Mouse (Mus musculus): ENCODE data around the gene Traf7. TPM values are rescaled to one million over a fixed set of nuclear protein-coding genes. Genes with fewer than 3 reads are reported as not detected.

Traf7 gene
- total and polyA plus RNA-seq, 3 experiments, result 109 to 176 (median 122) TPM

- TF ChIP-seq USF1 (IDR thresholded peaks at IDR 0.05; ENCODE audit: low read depth, low read length) (no peak), NELFE (IDR thresholded peaks at IDR 0.05; ENCODE audit: low read depth, low read length) (no peak)
- Histone ChIP-seq H3K4me3 (replicated peaks in 1 of 3; ENCODE audit: low read depth in 2 of 3, low read length in 2 of 3, poor library complexity in 1 of 3) (no peak overlapping the region), H3K9ac (ENCODE audit: insufficient read depth, low read depth) (no peak overlapping the region), H3K79me2 (replicated peaks; ENCODE audit: control insufficient read depth, extremely low read depth, insufficient read depth, poor library complexity, severe bottlenecking) (no peaks in the 10 kb centered on the region; the same call in 1 of the 2 replicates), H3K4me1 (ENCODE audit: control insufficient read depth in 1 of 2, insufficient read depth in 2 of 2) (peaks cover 0 to 27% of the 10 kb centered on the region in 2 experiments; a peak in 2 of 4 replicates), H3K4me2 (ENCODE audit: insufficient read depth, low read depth, poor library complexity, severe bottlenecking) (no peak overlapping the region), H3K36me3 (replicated peaks in 1 of 2; ENCODE audit: control insufficient read depth in 1 of 2, insufficient read depth in 1 of 2, low read length in 1 of 2) (peaks cover 0 to 19% of the 10 kb centered on the region in 2 experiments), H3K27me3 (replicated peaks) (no peaks in the 10 kb centered on the region), H3K9me3 (replicated peaks; ENCODE audit: low read length) (no peaks in the 10 kb centered on the region), H3K27ac (ENCODE audit: insufficient read depth, low read depth) (no peak overlapping the region)
- DNase-seq (ENCODE audit: extremely low read depth), result no peak
- in situ Hi-C loops (cut with MboI; ENCODE audit: low pct_ligation_motif_present, low pct_unique_long_range_greater_than_20kb, low sequenced_read_pairs) (no loop called here), dilution Hi-C loops (cut with MboI; ENCODE audit: extremely low pct_ligation_motif_present, extremely low pct_unique_long_range_greater_than_20kb, low sequenced_read_pairs) (no loop called here)
Measured at GRCm38 (mm10) chr17:24559146-24559545, 31.4 kb upstream of the Traf7 start.

GRCm38 (mm10) chr17:24558600-24559099, 30.9 kb upstream of the Traf7 start:
- no peak for DNase-seq (ENCODE audit: extremely low read depth)
- Histone ChIP-seq H3K4me1 (ENCODE audit: control insufficient read depth in 1 of 2, insufficient read depth in 2 of 2) (peaks cover 0 to 24% of the 10 kb centered on the region in 2 experiments; a peak in 2 of 4 replicates), H3K9me3 (replicated peaks; ENCODE audit: low read length) (no peaks in the 10 kb centered on the region), H3K4me3 (replicated peaks in 1 of 3; ENCODE audit: low read depth in 2 of 3, low read length in 2 of 3, poor library complexity in 1 of 3) (no peak overlapping the region), H3K4me2 (ENCODE audit: insufficient read depth, low read depth, poor library complexity, severe bottlenecking) (no peak overlapping the region), H3K27me3 (replicated peaks) (no peaks in the 10 kb centered on the region), H3K9ac (ENCODE audit: insufficient read depth, low read depth) (no peak overlapping the region), H3K36me3 (replicated peaks in 1 of 2; ENCODE audit: control insufficient read depth in 1 of 2, insufficient read depth in 1 of 2, low read length in 1 of 2) (peaks cover 0 to 16% of the 10 kb centered on the region in 2 experiments), H3K27ac (ENCODE audit: insufficient read depth, low read depth) (no peak overlapping the region), H3K79me2 (replicated peaks; ENCODE audit: control insufficient read depth, extremely low read depth, insufficient read depth, poor library complexity, severe bottlenecking) (no peaks in the 10 kb centered on the region; the same call in 1 of the 2 replicates)
- in situ Hi-C loops (cut with MboI; ENCODE audit: low pct_ligation_motif_present, low pct_unique_long_range_greater_than_20kb, low sequenced_read_pairs) (no loop called here), dilution Hi-C loops (cut with MboI; ENCODE audit: extremely low pct_ligation_motif_present, extremely low pct_unique_long_range_greater_than_20kb, low sequenced_read_pairs) (no loop called here)
- TF ChIP-seq POLR2A (IDR thresholded peaks at IDR 0.05; ENCODE audit: low read depth, low read length) (no peak), RCOR1 (conservative IDR thresholded peaks at IDR 0.05; ENCODE audit: low read depth, low read length) (no peak), KAT2A (IDR thresholded peaks at IDR 0.05; ENCODE audit: insufficient replicate concordance, low read length) (no peak)

GRCm38 (mm10) chr17:24557091-24557490, 29.4 kb upstream of the Traf7 start:
- no peak overlapping the region for H3K4me3 ChIP-seq (replicated peaks in 1 of 3; ENCODE audit: low read depth in 2 of 3, low read length in 2 of 3, poor library complexity in 1 of 3)
- no peak for DNase-seq (ENCODE audit: extremely low read depth)
- peaks cover 0 to 17% of the 10 kb centered on the region in 2 experiments for H3K36me3 ChIP-seq (replicated peaks in 1 of 2; ENCODE audit: control insufficient read depth in 1 of 2, insufficient read depth in 1 of 2, low read length in 1 of 2)
- no peak overlapping the region for H3K9ac ChIP-seq (ENCODE audit: insufficient read depth, low read depth)
- H3K27ac ChIP-seq (ENCODE audit: insufficient read depth, low read depth), result no peak overlapping the region
- H3K4me1 ChIP-seq (ENCODE audit: control insufficient read depth in 1 of 2, insufficient read depth in 2 of 2), result peaks cover 0 to 30% of the 10 kb centered on the region in 2 experiments; a peak in 2 of 4 replicates
- no peaks in the 10 kb centered on the region for H3K9me3 ChIP-seq (replicated peaks; ENCODE audit: low read length)
- 0 out of 2 replicates have a peak, but pooled peaks cover 5% of the 10 kb centered on the region for H3K79me2 ChIP-seq (replicated peaks; ENCODE audit: control insufficient read depth, extremely low read depth, insufficient read depth, poor library complexity, severe bottlenecking)
- no peaks in the 10 kb centered on the region for H3K27me3 ChIP-seq (replicated peaks)
- in situ Hi-C loops (cut with MboI; ENCODE audit: low pct_ligation_motif_present, low pct_unique_long_range_greater_than_20kb, low sequenced_read_pairs) (no loop called here), dilution Hi-C loops (cut with MboI; ENCODE audit: extremely low pct_ligation_motif_present, extremely low pct_unique_long_range_greater_than_20kb, low sequenced_read_pairs) (no loop called here)
- TF ChIP-seq MXI1 (IDR thresholded peaks at IDR 0.05; ENCODE audit: low read depth, low read length), result no peak
- TF ChIP-seq BHLHE40 (IDR thresholded peaks at IDR 0.05; ENCODE audit: low read depth, low read length), result no peak
- TF ChIP-seq ZNF384 (IDR thresholded peaks at IDR 0.05; ENCODE audit: low read depth, low read length), result no peak
- H3K4me2 ChIP-seq (ENCODE audit: insufficient read depth, low read depth, poor library complexity, severe bottlenecking), result no peak overlapping the region
